ENCODE assay signal across 19 mouse cellular contexts in genomic region chr16:86309696-86310095, GRCm38 (mm10).
DNase-seq lines count a peak whose midpoint lies in the region; ATAC-seq and TF ChIP-seq lines count a peak whose summit lies in the region.
"Had no signal": no experiment of that assay in that cellular context is flagged by ENCODE, and none has a peak within 500 bp of the region (broad histone marks: within the 10 kb centered on the region; RNA-seq: fewer than 3 reads in every experiment).

No protein-coding gene starts in this region.

- DNase-seq in embryonic facial prominence, embryonic 14.5 days (ENCODE audit: low spot score) = peak; percentile 38
- DNase-seq in embryonic facial prominence, embryonic 10.5 days (ENCODE audit: low spot score) = no peak
- DNase-seq in lung, embryonic 14.5 days = peak; percentile 71
- DNase-seq in lung, adult 18-20 months = no peak
- peak; percentile 58 for DNase-seq in brain, embryonic 14.5 days (ENCODE audit: low read depth)
- DNase-seq in kidney, adult 9 months = no peak
- DNase-seq: adrenal gland, postnatal 10 days; cerebellum, adult 11 months; heart, postnatal 36 days; kidney, adult 11 months; layer of hippocampus, adult 9-11 months; lung, postnatal 4 days; midbrain, embryonic 14.5 days; right cerebral cortex, postnatal 14 days; spleen, adult 18-20 months; thymus, postnatal 14 days had no signal

- H3K9me3 ChIP-seq in embryonic facial prominence, embryonic 14.5 days (ENCODE audit: control insufficient read depth, low read length) = no peaks in the 10 kb centered on the region
- H3K9me3 ChIP-seq in embryonic facial prominence, embryonic 10.5 days = no peaks in the 10 kb centered on the region
- H3K9me3 ChIP-seq in lung, embryonic 14.5 days (ENCODE audit: low read depth, low read length) = no peaks in the 10 kb centered on the region
- H3K9me3 ChIP-seq in neural tube, embryonic 15.5 days (replicated peaks) = no peaks in the 10 kb centered on the region
- H3K9me3 ChIP-seq: heart, embryonic 15.5 days; hindbrain, embryonic 13.5 days had no signal

- no peaks in the 10 kb centered on the region for H3K36me3 ChIP-seq in embryonic facial prominence, embryonic 14.5 days (ENCODE audit: control insufficient read depth, insufficient read depth, low read length)
- no peaks in the 10 kb centered on the region for H3K36me3 ChIP-seq in embryonic facial prominence, embryonic 10.5 days (replicated peaks)
- H3K36me3 ChIP-seq in lung, embryonic 14.5 days (ENCODE audit: insufficient read depth) = no peaks in the 10 kb centered on the region
- H3K36me3 ChIP-seq in neural tube, embryonic 15.5 days = no peaks in the 10 kb centered on the region
- H3K36me3 ChIP-seq: heart, embryonic 15.5 days; hindbrain, embryonic 13.5 days had no signal

- H3K4me3 ChIP-seq in embryonic facial prominence, embryonic 14.5 days (ENCODE audit: low read depth, low read length) = no peak overlapping the region
- H3K4me3 ChIP-seq in embryonic facial prominence, embryonic 10.5 days = no peak overlapping the region
- no peak overlapping the region for H3K4me3 ChIP-seq in lung, embryonic 14.5 days (ENCODE audit: low read depth, low read length)
- H3K4me3 ChIP-seq in neural tube, embryonic 15.5 days (replicated peaks) = no peak overlapping the region
- H3K4me3 ChIP-seq: heart, embryonic 15.5 days; hindbrain, embryonic 13.5 days had no signal

- TF ChIP-seq POLR2A in brain, embryonic 14.5 days (IDR thresholded peaks at IDR 0.05; ENCODE audit: borderline replicate concordance, extremely low read depth, insufficient read depth, insufficient read length, poor library complexity, severe bottlenecking) = no peak

- TF ChIP-seq CTCF in lung, embryonic 14.5 days (IDR thresholded peaks at IDR 0.05; ENCODE audit: low read depth) = no peak
- TF ChIP-seq CTCF in brain, embryonic 14.5 days (IDR thresholded peaks at IDR 0.05; ENCODE audit: borderline replicate concordance, extremely low read depth, insufficient read depth, insufficient read length) = no peak

- H3K9ac ChIP-seq in embryonic facial prominence, embryonic 14.5 days (ENCODE audit: low read depth, low read length) = no peak overlapping the region
- H3K9ac ChIP-seq in lung, embryonic 14.5 days = no peak overlapping the region
- H3K9ac ChIP-seq in neural tube, embryonic 15.5 days (replicated peaks) = no peak overlapping the region
- H3K9ac ChIP-seq: heart, embryonic 15.5 days; hindbrain, embryonic 13.5 days had no signal

- no peak overlapping the region for H3K4me2 ChIP-seq in embryonic facial prominence, embryonic 14.5 days (ENCODE audit: low read depth, low read length)
- no peak overlapping the region for H3K4me2 ChIP-seq in lung, embryonic 14.5 days
- H3K4me2 ChIP-seq in neural tube, embryonic 15.5 days = no peak overlapping the region
- H3K4me2 ChIP-seq: heart, embryonic 15.5 days; hindbrain, embryonic 13.5 days had no signal

- 41% methylated on average over 2 of the region's 2 CpGs for WGBS in embryonic facial prominence, embryonic 14.5 days
- WGBS in embryonic facial prominence, embryonic 10.5 days = 76% methylated on average over 2 of the region's 2 CpGs
- WGBS in lung, embryonic 14.5 days = 24% methylated on average over 2 of the region's 2 CpGs
- 69% methylated on average over 2 of the region's 2 CpGs for WGBS in neural tube, embryonic 15.5 days

- H3K27ac ChIP-seq in embryonic facial prominence, embryonic 14.5 days (replicated peaks; ENCODE audit: low read depth, low read length) = no peak overlapping the region
- H3K27ac ChIP-seq in embryonic facial prominence, embryonic 10.5 days (replicated peaks) = no peak overlapping the region
- H3K27ac ChIP-seq in lung, embryonic 14.5 days (ENCODE audit: low read depth) = no peak overlapping the region
- H3K27ac ChIP-seq in neural tube, embryonic 15.5 days (replicated peaks) = no peak overlapping the region
- H3K27ac ChIP-seq: heart, embryonic 15.5 days; hindbrain, embryonic 13.5 days had no signal

- no peaks in the 10 kb centered on the region for H3K27me3 ChIP-seq in embryonic facial prominence, embryonic 14.5 days (replicated peaks; ENCODE audit: control insufficient read depth, insufficient read depth, low read length)
- H3K27me3 ChIP-seq in embryonic facial prominence, embryonic 10.5 days (replicated peaks; ENCODE audit: low read depth, poor library complexity, severe bottlenecking) = no peaks in the 10 kb centered on the region
- H3K27me3 ChIP-seq in lung, embryonic 14.5 days (ENCODE audit: insufficient read depth, low read length) = no peaks in the 10 kb centered on the region
- no peaks in the 10 kb centered on the region for H3K27me3 ChIP-seq in neural tube, embryonic 15.5 days (replicated peaks)
- H3K27me3 ChIP-seq: heart, embryonic 15.5 days; hindbrain, embryonic 13.5 days had no signal

- no peaks in the 10 kb centered on the region for H3K4me1 ChIP-seq in embryonic facial prominence, embryonic 14.5 days (ENCODE audit: control insufficient read depth, insufficient read depth, low read length)
- no peaks in the 10 kb centered on the region for H3K4me1 ChIP-seq in embryonic facial prominence, embryonic 10.5 days
- no peaks in the 10 kb centered on the region for H3K4me1 ChIP-seq in lung, embryonic 14.5 days (ENCODE audit: insufficient read depth)
- no peaks in the 10 kb centered on the region for H3K4me1 ChIP-seq in neural tube, embryonic 15.5 days
- H3K4me1 ChIP-seq: heart, embryonic 15.5 days; hindbrain, embryonic 13.5 days had no signal

- no peak for ATAC-seq in embryonic facial prominence, embryonic 14.5 days (ENCODE audit: low read depth)
- peak; percentile 84; the same call in 1 of the 2 replicates for ATAC-seq in lung, embryonic 14.5 days (ENCODE audit: insufficient read depth)
- ATAC-seq in neural tube, embryonic 15.5 days (ENCODE audit: low FRiP score) = no peak

Comparison
In these comparisons a context has a peak if more than half of its experiments do, and no peak if none do; other contexts are left out.
1. DNase-seq: peak in embryonic facial prominence, embryonic 14.5 days (single experiment), lung, embryonic 14.5 days (single experiment) and brain, embryonic 14.5 days (single experiment); none in embryonic facial prominence, embryonic 10.5 days (single experiment), lung, adult 18-20 months (0 of 2) and kidney, adult 9 months (single experiment).